Mouse (Mus musculus): ENCODE measurements at regions not wholly inside any gene's neighbourhood (a gene's known extent, or its start where the extent isn't known, plus 50 kb on each side); places are given as distances from the start of the nearest gene placed in this dataset.

DNA sequence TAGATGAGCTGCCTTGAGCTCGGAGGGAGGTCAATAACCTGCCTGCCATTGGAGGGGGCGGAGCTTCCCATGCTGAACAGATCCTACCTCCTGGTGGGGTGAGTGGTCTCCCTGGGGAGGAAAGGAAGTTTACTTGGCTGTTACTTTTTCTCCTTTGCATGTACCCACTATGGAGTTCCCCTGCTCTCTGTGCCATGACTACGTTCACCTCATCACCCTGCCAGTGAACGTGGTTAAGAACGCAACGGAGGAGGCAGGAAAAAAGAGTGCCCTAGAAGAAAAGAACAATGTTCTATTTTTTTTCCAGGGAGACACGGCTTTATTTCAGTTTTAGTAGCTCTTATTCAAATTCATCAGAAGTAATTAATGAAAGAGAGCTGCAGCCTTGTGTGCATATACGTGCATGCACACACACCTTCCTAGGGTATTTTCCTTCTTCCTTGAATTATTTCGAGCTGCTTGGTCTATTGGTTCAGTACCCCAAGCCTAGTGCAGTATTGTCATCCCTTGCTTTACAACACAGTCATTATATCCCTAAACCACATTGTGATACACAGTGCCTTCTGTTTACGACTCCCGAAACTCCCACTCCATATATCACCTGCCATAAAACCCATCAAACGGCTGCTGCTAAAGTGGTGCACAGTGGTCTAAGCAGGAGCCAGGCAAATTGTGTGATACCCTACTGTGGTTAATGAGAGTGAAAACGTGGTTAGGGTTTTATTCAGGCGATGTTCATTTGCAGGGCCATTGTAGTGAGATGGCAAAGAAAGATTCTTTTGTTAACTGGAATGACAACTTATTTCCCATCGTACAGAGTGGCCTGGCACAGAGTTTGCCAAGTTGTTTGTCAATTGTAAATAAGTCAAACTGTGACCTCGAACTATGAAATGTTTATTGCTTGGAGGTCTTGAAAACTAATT, 608.0 kb downstream of the Bcl11a start:
- intact Hi-C loops (cut with DNase I): loop anchor here (10.0 kb wide), 1 partner anchor 601 kb away; no protein-coding TSS in a partner anchor

DNA sequence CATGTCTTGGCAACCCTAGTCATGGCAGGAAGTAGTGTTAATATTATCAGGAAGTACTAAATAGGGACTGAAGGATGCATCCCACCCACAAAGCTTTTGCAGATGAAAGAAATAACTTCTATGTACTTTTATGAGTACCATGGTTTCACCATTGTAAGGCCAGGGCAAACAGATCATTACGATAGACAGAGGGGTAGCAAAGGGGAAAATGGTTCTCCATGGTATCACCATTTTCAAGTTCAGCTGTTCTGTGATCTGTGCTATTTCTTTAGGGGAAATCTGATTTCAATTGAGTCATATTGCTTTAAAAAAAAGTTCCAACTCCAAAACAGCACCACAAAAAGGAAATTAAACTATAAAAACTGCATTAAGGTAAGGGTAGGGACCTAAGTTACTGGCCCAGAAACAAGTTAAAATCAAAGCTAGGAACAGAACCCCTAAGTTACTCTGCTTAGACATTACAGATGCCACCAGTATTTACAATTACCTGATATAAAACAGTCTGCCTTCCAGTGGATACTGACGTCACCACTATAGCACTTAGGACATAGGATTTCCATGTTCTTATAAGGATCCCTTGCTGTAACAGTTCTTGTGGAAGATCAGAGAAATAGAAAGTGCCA, 610.4 kb downstream of the Bcl11a start:
- intact Hi-C loops (cut with DNase I): loop anchor here (10.0 kb wide), 1 partner anchor 603 kb away; no protein-coding TSS in a partner anchor

DNA sequence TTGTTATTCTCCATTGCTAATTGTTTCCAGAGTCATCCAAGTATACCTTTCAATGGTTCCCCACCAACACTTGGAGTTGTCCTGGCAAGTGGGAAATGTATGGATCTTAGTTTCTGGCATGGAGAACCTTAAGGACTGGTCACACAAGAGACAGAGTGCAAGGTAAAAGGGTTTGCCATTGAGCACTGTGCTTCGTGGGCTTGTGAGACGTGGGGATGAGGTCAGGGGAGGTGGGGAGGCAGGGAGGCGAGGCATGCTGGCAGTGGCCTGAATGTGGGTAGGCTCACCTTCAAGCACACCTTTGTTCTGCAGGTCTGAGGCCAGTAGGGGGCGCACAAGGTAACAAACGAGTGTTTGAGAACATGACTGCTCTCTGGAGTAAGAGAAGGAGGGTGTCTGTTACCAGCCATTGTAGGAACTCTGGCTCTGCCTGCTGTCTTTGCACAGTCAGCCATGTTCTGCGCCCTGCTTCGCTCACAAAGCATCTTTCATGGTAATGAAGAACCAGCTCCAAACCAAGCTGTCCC, 612.0 kb downstream of the Bcl11a start:
- intact Hi-C loops (cut with DNase I): loop anchor here (10.0 kb wide), 1 partner anchor 605 kb away; no protein-coding TSS in a partner anchor

DNA sequence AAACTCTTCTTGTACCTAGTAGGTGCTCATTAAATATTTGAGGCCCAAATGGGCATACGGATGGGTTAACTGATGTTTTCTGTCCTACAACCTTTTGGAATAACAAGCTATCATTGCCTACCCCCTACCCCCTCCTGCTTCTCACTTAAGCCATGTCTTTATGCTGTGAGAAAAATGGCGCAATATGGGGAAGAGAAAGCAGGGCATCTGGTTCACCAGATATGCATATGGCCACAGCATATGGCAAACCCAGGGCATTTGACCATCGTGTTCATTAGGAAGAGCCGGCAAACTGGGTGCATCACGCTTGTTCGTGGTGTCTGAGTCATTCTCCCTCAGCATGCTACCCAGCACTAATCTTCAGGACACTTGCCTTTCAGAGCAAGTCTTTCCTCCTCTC, 616.1 kb downstream of the Bcl11a start:
- intact Hi-C loops (cut with DNase I): no loop called here

DNA sequence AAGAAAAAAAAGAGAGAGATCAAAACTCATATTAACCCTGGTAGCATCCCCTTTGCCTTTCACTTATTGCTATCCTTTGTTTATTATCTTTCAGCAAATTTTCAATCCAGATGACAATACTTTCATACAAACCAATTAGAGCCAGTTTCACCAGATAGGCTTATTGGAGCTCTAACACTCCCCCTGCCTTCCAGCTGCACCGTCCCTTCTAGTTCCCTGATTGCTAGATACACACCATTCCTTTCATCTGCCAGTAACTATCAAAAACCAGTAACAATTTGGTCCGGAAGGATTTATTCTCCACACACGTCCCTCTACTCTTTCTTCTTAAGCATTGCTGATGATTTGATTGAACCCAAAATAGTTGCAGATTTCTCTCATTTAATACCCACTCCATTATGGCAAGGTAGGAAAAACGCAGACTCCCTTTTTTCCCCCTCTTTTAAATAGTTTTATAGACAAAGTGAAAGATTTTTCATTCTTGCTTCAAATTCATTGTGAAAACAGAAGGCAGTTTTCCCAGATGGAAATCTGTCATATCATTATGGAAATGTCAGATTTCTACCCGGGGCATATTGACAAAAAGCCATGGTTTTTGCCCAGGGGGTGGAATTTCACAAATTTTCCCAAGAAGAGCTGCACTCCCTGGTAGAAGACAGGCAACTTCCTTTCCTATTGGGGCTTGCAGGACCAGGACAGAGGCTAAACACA, 617.3 kb downstream of the Bcl11a start:
- intact Hi-C loops (cut with DNase I): no loop called here

DNA sequence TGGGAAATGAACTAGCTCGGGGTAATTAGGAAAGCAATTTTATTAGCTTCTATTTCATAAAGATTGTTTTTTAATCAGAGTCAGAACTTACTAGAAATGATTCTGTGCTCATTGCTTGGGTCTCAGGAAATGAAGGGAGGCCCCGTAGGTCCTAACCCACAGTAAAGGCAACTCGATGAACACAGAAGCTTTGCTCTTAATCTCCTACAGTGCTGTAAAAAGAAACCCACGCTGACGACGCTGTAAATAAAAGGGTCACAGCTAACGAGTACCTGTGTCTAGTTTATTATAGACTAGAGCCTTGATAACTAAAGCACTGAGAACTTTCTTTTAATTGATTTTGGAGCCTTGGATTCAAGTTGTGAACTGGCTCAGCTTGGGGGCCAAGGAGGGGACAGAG, 618.7 kb downstream of the Bcl11a start:
- intact Hi-C loops (cut with DNase I): no loop called here

DNA sequence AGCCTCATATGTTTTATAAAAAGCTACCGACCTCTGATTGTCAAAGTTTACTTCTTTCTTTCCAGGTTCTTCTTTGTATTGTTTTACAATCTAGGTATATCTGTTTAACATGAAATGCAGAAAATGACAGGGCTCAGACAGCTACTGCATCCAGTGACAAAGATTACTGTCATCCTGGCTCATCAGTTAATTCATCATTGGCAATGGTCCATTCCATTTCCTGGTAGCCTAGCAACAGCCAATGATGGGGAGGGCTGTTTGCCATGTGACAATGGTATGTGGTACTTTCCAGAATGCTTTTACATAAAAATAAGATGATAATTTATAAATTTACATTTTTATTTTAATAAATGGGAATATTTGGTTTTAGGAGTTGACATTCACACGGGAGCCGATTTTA, 630.9 kb downstream of the Bcl11a start:
- intact Hi-C loops (cut with DNase I): no loop called here

DNA sequence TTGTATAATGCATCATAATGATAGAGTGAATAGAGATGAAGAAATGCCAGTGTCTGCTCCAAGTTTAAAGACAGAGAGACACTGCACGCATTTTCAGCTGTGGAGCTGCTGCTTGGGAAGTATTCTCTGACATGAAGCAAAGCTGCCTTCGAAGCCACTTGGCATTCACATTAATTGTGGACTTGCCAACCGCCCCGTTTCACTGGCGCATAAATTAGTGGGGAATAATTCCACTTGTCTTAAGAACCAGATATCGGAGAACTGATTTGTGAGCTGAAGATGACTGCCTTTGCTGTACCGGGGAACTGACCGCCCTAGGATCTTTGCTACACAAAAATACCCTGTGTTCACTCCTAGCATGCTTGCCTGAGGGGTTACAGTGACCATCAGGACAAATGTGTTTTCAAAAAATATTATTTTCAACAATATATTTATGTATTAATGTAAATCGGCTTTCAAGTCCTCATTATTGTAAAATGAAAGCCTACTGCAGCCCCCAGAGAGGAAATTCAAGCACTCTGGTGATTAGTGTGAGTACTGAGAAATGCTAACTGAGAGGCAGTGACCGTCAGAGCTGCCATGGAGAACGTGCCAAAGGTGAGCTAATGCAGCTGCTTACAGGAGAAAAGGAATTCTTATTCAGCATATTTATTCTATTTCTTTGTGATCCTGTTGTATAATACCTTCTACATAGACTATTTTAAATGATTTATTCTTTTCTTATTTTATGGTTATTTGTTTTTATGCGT, 638.9 kb downstream of the Bcl11a start:
- intact Hi-C loops (cut with DNase I): no loop called here

DNA sequence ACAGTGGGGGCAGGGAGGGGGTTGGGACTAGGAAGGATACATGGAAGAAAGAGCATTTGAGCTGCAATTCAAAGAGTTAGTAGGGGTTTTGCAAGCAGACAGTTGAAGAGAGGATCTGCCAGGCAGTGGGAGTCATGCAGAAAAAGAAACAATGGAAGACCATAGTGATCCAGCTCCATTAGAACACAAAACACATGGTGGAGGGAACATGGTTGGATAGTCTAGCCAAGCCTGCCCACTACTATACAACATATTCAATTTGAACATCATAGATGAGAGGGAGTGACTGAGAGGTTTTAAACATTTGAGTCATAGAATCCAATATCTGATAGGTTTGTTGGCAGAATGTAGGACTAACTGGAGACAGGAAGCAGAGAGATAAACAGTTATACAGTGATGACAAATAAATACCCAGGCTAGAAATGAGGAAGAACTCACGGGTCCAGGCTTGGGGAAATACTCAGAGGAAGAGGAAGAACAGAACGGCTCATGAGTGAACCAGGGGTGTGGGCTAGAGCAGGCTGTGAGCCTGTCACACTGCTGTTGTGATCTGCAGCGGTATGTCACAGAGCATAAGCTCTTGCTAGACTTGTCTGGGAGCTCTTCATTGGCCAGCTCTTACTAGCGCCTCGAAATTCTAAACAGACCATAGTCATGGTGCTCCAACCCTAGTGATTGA, 646.5 kb downstream of the Bcl11a start:
- intact Hi-C loops (cut with DNase I): no loop called here

DNA sequence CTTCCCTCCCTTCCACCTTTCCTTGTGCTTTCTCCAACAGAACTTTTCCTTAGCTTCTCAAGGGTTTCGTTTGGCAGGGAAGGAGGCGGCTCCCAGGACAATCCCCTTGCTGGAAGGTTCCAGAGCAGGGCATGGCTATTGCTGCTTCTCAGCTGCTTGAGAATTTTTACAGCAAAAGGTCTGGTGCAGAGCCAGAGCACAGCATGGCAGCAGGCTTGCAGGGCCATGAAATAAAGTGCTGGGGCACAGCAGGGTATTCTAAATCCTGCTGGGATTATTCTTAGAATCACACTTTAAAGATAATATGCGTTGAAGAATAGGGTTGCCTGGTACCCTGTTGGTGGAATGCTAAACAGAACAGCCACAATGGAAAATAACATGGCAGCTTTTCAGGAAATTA, 648.5 kb downstream of the Bcl11a start:
- intact Hi-C loops (cut with DNase I): no loop called here

DNA sequence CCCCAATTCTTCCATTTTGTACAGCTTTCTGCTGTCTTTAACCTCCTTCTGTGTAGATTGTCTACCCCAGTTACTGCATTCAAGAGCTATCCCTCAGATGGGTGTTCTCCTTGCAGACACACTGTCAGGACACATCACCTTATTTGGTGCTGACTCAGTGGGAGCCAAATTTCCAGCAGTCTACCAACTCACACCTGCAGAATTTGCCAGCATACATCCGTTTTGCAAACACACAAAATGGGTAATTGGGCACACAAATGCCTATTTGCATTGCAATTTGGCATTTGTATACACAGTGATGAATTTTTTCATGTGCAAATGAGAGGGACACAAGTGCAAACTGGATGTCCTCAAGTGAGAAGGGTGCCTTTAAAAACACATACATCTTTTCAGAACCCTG, 649.5 kb downstream of the Bcl11a start:
- intact Hi-C loops (cut with DNase I): no loop called here

DNA sequence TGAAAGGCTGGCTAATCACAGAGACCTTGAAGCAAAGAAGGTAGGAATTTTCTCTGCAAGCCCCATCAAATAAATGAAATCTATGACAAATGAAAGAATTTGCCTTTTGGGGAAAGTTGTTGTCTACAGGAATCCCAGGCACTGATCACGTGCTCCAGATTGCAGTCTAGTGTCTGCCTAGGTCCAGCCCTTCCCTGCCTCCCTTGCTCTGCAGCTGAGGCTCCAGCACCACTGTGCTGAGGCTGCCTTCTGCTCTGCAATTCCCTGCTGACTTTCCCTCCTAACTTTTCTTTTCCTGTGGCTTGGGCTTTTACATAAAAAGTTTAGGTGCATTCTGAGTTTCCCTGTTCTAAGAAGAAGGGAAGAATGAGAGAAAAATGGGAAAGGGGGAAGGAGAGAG, 653.6 kb downstream of the Bcl11a start:
- intact Hi-C loops (cut with DNase I): no loop called here

DNA sequence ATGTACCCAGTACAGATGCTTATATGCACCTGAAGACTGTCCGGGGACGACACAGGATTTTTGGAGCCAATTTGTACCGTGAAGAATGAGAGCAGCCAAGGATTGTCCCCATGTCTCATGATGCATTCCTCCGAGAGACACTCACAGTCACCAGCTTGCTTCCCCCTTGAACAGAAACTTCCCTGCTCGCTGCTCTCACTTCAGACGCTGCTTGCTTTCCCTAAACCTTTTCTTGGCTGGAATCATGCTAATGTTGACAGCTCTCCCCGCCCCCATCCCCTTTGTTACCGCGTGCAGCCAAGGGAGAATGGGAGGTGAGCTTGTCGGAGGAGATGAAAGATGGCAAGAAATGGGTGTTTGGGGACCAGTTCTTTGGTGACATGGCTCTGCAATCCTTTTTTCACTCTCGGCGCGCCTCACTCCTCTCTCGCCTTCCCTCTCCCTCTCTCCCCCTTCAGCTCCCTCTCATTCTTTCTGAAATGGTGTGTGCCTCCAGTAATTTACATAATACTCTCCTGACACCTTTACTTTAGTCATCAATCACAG, 661.9 kb downstream of the Bcl11a start:
- intact Hi-C loops (cut with DNase I): no loop called here

DNA sequence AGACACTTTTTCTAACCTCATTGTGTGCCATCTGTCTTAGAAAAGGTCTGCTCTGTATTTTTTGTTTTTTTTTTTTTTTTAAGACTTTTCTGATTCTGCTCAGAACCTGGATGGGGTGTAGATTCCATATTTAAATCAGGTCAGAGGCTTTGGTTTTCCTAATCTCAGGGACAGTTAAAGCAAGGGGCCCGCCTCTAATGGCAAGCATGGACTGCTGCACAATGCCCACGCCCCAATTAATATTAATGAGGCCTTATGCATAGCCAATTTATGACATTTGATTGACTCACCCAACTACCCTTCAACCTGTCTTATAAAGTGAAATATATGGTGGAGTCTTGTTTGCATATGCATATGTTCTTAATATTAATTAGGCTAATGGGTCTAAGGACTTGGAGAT, 662.6 kb downstream of the Bcl11a start:
- intact Hi-C loops (cut with DNase I): no loop called here

DNA sequence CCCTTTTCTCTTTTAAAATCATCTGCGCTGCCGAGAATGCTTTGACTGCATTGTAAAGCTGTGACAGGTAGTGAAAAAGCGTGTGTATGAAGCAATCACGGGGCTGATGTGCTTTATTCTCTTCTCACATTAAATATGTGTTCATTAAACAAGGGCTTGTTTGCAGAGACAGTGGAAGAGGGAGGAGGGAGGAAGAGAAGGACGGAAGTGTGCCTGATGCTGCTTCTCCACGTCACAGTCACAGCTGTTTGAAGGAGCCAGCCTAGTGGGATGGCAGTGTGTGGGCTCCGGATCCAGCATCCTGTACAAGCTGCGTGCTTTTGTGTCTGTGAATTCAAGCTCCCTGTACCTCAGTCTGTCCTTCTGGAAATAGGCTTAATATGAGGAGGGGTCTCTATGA, 664.7 kb downstream of the Bcl11a start:
- intact Hi-C loops (cut with DNase I): no loop called here

DNA sequence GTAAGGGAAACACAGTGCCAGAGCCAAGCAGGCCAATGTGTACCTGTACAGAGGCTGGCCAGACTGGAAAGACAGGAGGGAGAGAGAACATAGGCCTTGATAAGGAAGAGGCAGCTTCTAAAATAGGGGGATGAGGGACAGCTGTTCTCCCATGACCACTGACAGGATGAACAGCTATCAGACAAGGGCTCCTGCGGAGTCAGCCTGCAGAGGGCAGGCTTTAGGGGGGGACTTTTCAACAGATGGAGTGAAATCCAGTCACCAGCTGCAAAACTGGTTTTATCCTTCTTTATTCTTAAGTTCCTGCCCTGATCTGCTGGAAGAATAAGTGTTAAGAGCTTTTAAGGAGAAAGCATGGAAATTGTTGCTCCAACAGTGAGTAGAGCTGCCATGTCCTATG, 665.6 kb downstream of the Bcl11a start:
- intact Hi-C loops (cut with DNase I): no loop called here

DNA sequence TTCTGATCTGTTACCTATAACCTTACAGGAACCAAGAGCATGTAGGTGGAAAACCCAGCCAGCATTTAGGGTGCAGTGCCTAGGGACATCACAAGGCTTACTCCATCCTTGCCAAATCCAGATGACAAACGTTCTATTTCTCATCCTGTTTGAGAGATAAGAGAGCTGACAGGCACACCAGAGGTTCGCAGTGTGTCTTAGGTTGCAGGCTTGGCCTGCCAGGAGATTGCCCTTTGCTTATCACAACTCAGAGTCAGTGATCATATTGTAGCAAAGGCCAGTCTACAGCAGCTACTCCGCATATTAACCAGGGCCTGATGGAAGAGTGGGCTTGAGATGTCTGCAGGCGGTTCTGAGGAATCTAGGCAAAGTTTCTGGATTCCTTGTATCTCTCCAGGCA, 668.0 kb downstream of the Bcl11a start:
- intact Hi-C loops (cut with DNase I): no loop called here

DNA sequence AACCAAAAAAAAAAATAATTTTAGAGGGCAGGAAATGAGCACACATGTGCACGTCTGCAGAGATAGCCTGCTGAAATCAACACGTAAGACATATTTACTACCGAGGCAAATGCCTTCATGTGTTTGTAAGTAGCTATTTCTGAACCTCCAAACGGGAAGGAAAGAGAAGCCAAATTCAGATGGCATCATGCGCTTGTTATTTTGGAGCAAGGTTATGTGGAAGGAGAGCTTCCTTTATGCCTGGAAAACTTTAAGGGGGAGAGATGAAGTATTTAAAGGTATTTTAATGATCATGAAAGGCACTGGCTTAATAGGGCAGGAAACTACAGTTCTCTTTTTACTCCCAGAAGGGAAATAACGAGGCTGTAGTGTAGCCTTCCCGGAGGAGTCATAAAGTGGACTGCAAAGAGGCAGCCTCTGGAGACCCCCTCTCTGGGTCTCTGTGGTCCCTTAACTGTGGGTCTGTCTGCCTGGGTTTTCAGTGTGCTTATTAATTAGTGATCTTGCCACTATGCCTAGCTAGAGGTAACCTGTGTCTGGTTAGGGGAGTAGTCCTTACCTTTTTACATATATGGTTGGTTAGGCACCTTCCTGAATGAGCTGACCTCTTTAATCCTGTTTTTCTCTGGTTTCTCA, 672.4 kb downstream of the Bcl11a start:
- intact Hi-C loops (cut with DNase I): no loop called here

DNA sequence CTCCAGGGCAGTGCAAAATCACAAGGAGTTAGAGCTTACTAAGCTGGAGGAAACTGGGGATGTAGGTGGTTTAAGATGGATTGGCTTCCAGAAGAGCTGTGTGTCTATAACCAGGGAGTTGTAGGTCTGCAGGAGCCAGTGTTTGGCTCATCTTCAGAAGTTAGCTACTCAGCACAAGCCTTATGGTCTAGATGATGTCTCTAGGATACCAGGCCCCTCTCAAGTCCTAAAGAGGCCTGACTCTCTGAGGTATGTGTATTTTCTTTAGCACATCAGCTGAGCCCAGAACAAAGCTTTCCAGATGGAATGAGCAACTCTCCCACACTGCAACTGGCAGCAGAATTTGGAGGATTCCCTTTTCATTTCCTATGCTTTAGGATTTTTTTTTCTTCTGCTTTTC, 680.3 kb downstream of the Bcl11a start:
- intact Hi-C loops (cut with DNase I): no loop called here

DNA sequence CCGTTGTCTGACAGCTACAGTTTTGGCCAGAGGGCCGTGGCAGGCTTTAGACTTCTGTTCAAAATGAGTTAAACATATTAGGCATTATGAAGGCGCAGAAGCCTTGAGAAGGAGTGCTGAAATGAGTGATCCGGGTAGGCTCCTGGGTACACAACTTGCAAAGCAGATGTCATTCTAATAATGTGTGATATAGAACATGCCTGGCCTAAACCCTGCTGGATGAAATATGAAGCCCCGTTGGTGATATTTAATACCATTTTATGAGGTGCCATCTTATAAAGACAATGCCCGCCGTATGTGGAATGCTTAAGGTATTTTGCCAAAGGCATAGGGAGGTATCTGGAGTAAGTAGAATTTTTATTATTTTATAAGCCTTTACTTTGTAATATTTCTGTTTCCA, 705.6 kb downstream of the Bcl11a start:
- intact Hi-C loops (cut with DNase I): no loop called here

Data from adrenal gland (tissue).